Mouse (Mus musculus) bone marrow macrophage, adult 2 months (primary cell): ENCODE measurements at regions not wholly inside any gene's neighbourhood (a gene's known extent, or its start where the extent isn't known, plus 50 kb on each side); places are given as distances from the start of the nearest gene placed in this dataset.

Experiments
- CTCF ChIP-seq: IDR thresholded peaks from 2 replicates; pipeline ENCODE4 v1.5.1; 2012; ENCODE audit warnings: low read depth, mild to moderate bottlenecking, low read length, moderate library complexity
- POLR2A ChIP-seq: IDR thresholded peaks from 2 replicates; pipeline ENCODE4 v1.6.1; 2012; ENCODE audit warnings: mild to moderate bottlenecking, low read depth, low read length, borderline replicate concordance

- TF ChIP-seq POLR2A = no peak
- no peak for TF ChIP-seq CTCF
These were observed 130.5 kb downstream of the Dmrt2 start for GRCm38 (mm10) chr19:25802692-25803091.
